Mouse (Mus musculus): Measurements from ENCODE around the gene Nlrp9b. TPM values are rescaled to one million over a fixed set of nuclear protein-coding genes. Genes with fewer than 3 reads are reported as not detected.
"Not testable (repeated sequence)": the region's sequence is repeated elsewhere in the genome, so short reads cannot be mapped to it uniquely, and the experiment has no call there.

Nlrp9b gene
- polyA plus RNA-seq, 1 experiment from 2014 or later = not detected

DNA sequence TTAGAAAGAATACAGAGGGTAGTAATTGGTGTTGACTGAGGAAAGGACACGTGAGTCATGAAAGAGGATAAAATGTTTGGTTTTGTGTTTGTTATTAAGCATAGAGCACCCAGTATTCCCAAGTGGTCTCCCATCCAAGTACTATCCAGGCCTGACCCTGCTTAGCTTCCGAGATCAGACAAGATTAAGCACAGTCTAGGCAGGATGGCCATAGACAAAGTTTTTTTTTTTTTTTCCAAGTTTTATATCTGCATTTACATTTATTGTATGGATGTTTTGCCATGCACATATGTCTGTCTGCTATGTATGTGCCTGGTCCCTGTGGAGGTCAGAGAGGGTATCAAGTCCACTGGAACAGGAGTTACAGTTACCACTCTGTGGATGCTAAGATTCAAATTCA is 18.7 kb downstream of the Nlrp9b start:
- Histone ChIP-seq H3K36me3 (ENCODE audit: insufficient read depth, low read length) (no peaks in the 10 kb centered on the region), H3K4me1 (ENCODE audit: insufficient read depth, low read depth, low read length) (no peaks in the 10 kb centered on the region), H3K27me3 (replicated peaks; ENCODE audit: insufficient read depth, low read length) (no peaks in the 10 kb centered on the region), H3K9ac (replicated peaks; ENCODE audit: low read depth) (no peak overlapping the region), H3K9me3 (ENCODE audit: low read length) (no peaks in the 10 kb centered on the region), H3K4me3 (ENCODE audit: low read depth, low read length) (no peak overlapping the region), H3K27ac (ENCODE audit: low read length) (no peak overlapping the region), H3K4me2 (replicated peaks; ENCODE audit: low read depth, low read length) (no peak overlapping the region)
- DNase-seq (ENCODE audit: low spot score) (no peak), ATAC-seq (no peak)
- WGBS = 60% methylated on average over 2 of the region's 2 CpGs
- TF ChIP-seq CTCF (IDR thresholded peaks at IDR 0.05) (no peak), EP300 (IDR thresholded peaks at IDR 0.05) (no peak)

DNA sequence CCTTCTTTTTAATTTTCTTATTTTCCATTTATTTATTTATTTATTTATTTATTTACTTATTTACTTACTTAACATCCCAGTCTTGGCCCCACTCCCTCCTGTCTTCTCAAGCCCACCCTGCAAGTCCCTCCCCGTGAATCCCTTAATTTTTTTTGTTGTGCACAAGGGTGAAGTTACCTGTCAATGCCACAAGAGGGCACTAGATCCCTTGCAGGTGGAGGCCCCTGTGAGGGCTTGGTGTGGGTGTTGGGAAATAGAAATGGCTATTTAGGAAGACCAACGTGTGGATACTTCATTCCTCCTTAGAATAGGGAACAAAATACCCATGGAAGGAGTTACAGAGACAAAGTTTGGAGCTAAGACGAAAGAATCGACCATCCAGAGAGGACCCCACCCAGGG is 72.8 kb downstream of the Nlrp9b start:
- H3K9ac ChIP-seq (replicated peaks; ENCODE audit: low read depth); DNase-seq (ENCODE audit: low spot score); H3K4me3 ChIP-seq (ENCODE audit: low read depth, low read length); ATAC-seq; H3K9me3 ChIP-seq (ENCODE audit: low read length); H3K27ac ChIP-seq (ENCODE audit: low read length); H3K36me3 ChIP-seq (ENCODE audit: insufficient read depth, low read length); H3K4me2 ChIP-seq (replicated peaks; ENCODE audit: low read depth, low read length); H3K27me3 ChIP-seq (replicated peaks; ENCODE audit: insufficient read depth, low read length); H3K4me1 ChIP-seq (ENCODE audit: insufficient read depth, low read depth, low read length): not testable (repeated sequence)
- WGBS = 67% methylated on average over 4 of the region's 4 CpGs

DNA sequence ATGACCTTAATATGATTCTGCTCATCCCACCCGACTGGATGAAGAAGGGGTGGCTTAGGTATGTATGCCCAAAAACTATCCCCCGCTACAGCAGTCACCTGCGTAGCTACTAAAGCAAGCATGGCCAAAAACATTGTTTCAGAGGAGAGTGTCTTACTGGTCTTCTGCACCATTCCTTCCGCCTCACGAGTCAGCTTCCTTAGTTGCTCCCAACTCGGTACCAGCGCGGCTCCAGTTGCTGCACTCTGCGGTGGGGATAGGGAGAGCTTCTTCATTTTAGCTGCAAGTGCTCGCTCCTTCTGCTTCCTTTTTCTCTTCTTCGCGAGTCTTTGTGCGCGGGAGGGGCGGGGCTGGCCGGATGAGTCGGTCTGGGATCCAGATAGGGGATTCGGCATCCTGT is 86.9 kb downstream of the Nlrp9b start:
- not testable (repeated sequence) for ATAC-seq; H3K4me3 ChIP-seq (ENCODE audit: low read depth, low read length); H3K27me3 ChIP-seq (replicated peaks; ENCODE audit: insufficient read depth, low read length); H3K36me3 ChIP-seq (ENCODE audit: insufficient read depth, low read length); H3K9ac ChIP-seq (replicated peaks; ENCODE audit: low read depth); H3K27ac ChIP-seq (ENCODE audit: low read length); H3K9me3 ChIP-seq (ENCODE audit: low read length); DNase-seq (ENCODE audit: low spot score); H3K4me1 ChIP-seq (ENCODE audit: insufficient read depth, low read depth, low read length); H3K4me2 ChIP-seq (replicated peaks; ENCODE audit: low read depth, low read length)
- WGBS = 76% methylated on average over 18 of the region's 18 CpGs

DNA sequence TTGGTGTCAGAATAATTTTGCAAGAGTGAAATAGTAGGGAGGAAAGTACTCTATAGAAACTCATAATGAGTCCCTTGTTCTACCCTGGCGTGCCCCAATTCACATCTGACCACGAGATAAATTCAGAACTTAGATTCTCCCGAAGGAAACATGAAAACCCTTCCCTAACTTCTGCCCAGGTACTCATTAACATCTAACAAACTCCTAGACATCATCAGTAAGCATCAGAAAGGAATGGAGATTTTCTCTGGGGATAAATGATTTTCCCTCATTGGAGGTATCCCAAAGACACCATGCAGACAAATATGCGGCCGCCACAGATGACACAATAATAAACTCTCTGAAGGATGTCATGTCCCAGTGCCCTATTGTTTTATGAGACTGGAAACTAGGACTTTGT is 108.1 kb downstream of the Nlrp9b start, which contains the start of gene Vmn1r91:
Gene Vmn1r91 (plus strand): TSS at position 301 of the 400 bp plus-strand sequence.
- H3K36me3 ChIP-seq (ENCODE audit: insufficient read depth, low read length); ATAC-seq; H3K27me3 ChIP-seq (replicated peaks; ENCODE audit: insufficient read depth, low read length); H3K27ac ChIP-seq (ENCODE audit: low read length); DNase-seq (ENCODE audit: low spot score); H3K4me1 ChIP-seq (ENCODE audit: insufficient read depth, low read depth, low read length); H3K4me2 ChIP-seq (replicated peaks; ENCODE audit: low read depth, low read length); H3K9me3 ChIP-seq (ENCODE audit: low read length); H3K4me3 ChIP-seq (ENCODE audit: low read depth, low read length); H3K9ac ChIP-seq (replicated peaks; ENCODE audit: low read depth): not testable (repeated sequence)
- 76% methylated on average over 5 of the region's 5 CpGs for WGBS

DNA sequence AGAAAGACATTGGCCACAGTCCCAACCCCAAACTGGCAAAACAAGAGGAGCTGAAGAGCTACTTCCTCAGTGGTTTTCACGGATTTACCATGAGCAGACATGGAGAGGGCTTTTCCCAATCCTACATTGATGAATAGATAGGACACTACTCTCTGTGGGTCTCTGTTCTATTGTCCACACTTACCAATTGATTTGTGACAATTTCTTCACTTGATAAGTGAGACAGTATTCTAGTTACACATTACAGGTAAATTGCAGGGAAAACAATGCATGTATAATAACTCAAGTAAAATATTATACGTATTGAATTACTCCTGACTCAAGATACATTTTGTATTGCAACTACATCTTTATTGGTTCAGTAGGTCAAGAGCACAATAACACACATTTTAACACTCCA is 131.2 kb downstream of the Nlrp9b start, which contains the start of gene Gm16442:
Gene Gm16442 (minus strand): TSS at position 101 of the 400 bp plus-strand sequence.
- H3K4me1 ChIP-seq (ENCODE audit: insufficient read depth, low read depth, low read length); H3K4me3 ChIP-seq (ENCODE audit: low read depth, low read length); DNase-seq (ENCODE audit: low spot score); H3K36me3 ChIP-seq (ENCODE audit: insufficient read depth, low read length); H3K9ac ChIP-seq (replicated peaks; ENCODE audit: low read depth); ATAC-seq; H3K27ac ChIP-seq (ENCODE audit: low read length); H3K9me3 ChIP-seq (ENCODE audit: low read length); H3K4me2 ChIP-seq (replicated peaks; ENCODE audit: low read depth, low read length); H3K27me3 ChIP-seq (replicated peaks; ENCODE audit: insufficient read depth, low read length): not testable (repeated sequence)
- WGBS = no CpG with 5 or more reads among the region's 2 CpGs

Other genes with a start within 250 kb of the Nlrp9b start
- 113 and 116 TPM in 2 replicates for gene Nectin2, start 241.0 kb upstream of the Nlrp9b start, polyA plus RNA-seq (2015; fragmentation: Nextera tagmentation; extraction: Ambion mirVana)
- gene Bcam, start 220.4 kb upstream of the Nlrp9b start, polyA plus RNA-seq (2015; fragmentation: Nextera tagmentation; extraction: Ambion mirVana) = 477 and 507 TPM in 2 replicates
- 18.4 and 23.9 TPM in 2 replicates for gene Cblc, start 194.7 kb upstream of the Nlrp9b start, polyA plus RNA-seq (2015; fragmentation: Nextera tagmentation; extraction: Ambion mirVana)
- 8.3 and 20.0 TPM in 2 replicates for gene Bcl3, start 168.7 kb upstream of the Nlrp9b start, polyA plus RNA-seq (2015; fragmentation: Nextera tagmentation; extraction: Ambion mirVana)
- gene Gm19345, start 139.5 kb upstream of the Nlrp9b start, polyA plus RNA-seq (2015; fragmentation: Nextera tagmentation; extraction: Ambion mirVana) = 0.12 and 0.24 TPM in 2 replicates
- 0.13 and 0.18 TPM in 2 replicates for gene Ceacam16, start 130.2 kb upstream of the Nlrp9b start, polyA plus RNA-seq (2015; fragmentation: Nextera tagmentation; extraction: Ambion mirVana)
- 0.04 TPM in 1 of 2 replicates, not detected in the other for gene Ceacam19, start 103.5 kb upstream of the Nlrp9b start, polyA plus RNA-seq (2015; fragmentation: Nextera tagmentation; extraction: Ambion mirVana)
- gene Pvr, start 70.3 kb upstream of the Nlrp9b start, polyA plus RNA-seq (2015; fragmentation: Nextera tagmentation; extraction: Ambion mirVana) = 20.8 and 24.3 TPM in 2 replicates
- 0.70 and 0.90 TPM in 2 replicates for gene Igsf23, start 40.7 kb upstream of the Nlrp9b start, polyA plus RNA-seq (2015; fragmentation: Nextera tagmentation; extraction: Ambion mirVana)
- not detected in 2 replicates for gene Ceacam20, start 26.1 kb upstream of the Nlrp9b start, polyA plus RNA-seq (2015; fragmentation: Nextera tagmentation; extraction: Ambion mirVana)
- gene Vmn1r91, start 108.2 kb downstream of the Nlrp9b start, polyA plus RNA-seq (2015; fragmentation: Nextera tagmentation; extraction: Ambion mirVana) = not detected in 2 replicates
- not detected in 2 replicates for gene Gm16442, start 131.1 kb downstream of the Nlrp9b start, polyA plus RNA-seq (2015; fragmentation: Nextera tagmentation; extraction: Ambion mirVana)
- not detected in 2 replicates for gene Vmn1r93, start 147.6 kb downstream of the Nlrp9b start, polyA plus RNA-seq (2015; fragmentation: Nextera tagmentation; extraction: Ambion mirVana)
- gene Vmn1r94, start 176.9 kb downstream of the Nlrp9b start, polyA plus RNA-seq (2015; fragmentation: Nextera tagmentation; extraction: Ambion mirVana) = not detected in 2 replicates
- not detected in 2 replicates for gene Vmn1r95, start 202.2 kb downstream of the Nlrp9b start, polyA plus RNA-seq (2015; fragmentation: Nextera tagmentation; extraction: Ambion mirVana)
- not detected in 2 replicates for gene Gm6164, start 214.1 kb downstream of the Nlrp9b start, polyA plus RNA-seq (2015; fragmentation: Nextera tagmentation; extraction: Ambion mirVana)
- gene Gm4498, start 242.4 kb downstream of the Nlrp9b start, polyA plus RNA-seq (2015; fragmentation: Nextera tagmentation; extraction: Ambion mirVana) = not detected in 2 replicates